In the genomic region with DNA sequence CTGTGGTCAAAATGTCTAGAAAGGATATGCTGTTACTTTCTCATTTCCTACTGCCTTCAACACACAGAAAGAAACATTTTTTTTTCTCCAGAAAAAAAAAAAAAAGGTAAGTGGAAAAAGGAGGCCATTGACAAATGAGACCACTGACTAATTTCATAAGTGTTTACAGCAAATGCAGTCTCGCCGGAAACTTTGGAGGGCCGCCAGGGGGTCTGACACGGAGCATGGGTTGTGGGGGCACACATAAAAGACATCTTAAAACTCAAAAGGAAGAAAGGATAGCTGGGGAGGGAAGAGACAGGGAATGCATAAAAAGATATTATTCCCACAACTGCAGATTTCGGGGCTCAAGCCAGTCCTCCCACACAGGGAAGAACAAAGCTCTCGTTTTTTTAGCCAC, we compare ENCODE assay signal across 22 mouse cellular contexts.
DNase-seq lines count a peak whose midpoint lies in the region; ATAC-seq and TF ChIP-seq lines count a peak whose summit lies in the region.
"Had no signal": no experiment of that assay in that cellular context is flagged by ENCODE, and none has a peak within 500 bp of the region (broad histone marks: within the 10 kb centered on the region; RNA-seq: fewer than 3 reads in every experiment).

No protein-coding gene starts in this region.

- no peak for ATAC-seq in liver, postnatal 0 days
- ATAC-seq: activated CD4-positive, CD25-positive, alpha-beta regulatory T cell, adult 4 months; forebrain, embryonic 16.5 days; hindbrain, postnatal 0 days; Patski had no signal

- WGBS in liver, postnatal 0 days (ENCODE audit: insufficient replicate concordance), result 63% methylated on average over 6 of the region's 6 CpGs

- H3K36me3 ChIP-seq in liver, postnatal 0 days (replicated peaks; ENCODE audit: insufficient read depth, low read length), result no peaks in the 10 kb centered on the region
- H3K36me3 ChIP-seq: forebrain, embryonic 12.5 days; heart, embryonic 10.5 days; hindbrain, embryonic 13.5 days had no signal

- TF ChIP-seq EP300 in liver, postnatal 0 days (IDR thresholded peaks at IDR 0.05; ENCODE audit: low read depth), result no peak

- no peak overlapping the region for H3K4me3 ChIP-seq in liver, postnatal 0 days (ENCODE audit: low read depth, low read length)
- H3K4me3 ChIP-seq: forebrain, embryonic 12.5 days; heart, embryonic 10.5 days; hindbrain, embryonic 13.5 days had no signal

- H3K9ac ChIP-seq in liver, postnatal 0 days (replicated peaks), result no peak overlapping the region
- H3K9ac ChIP-seq: forebrain, embryonic 12.5 days; hindbrain, embryonic 13.5 days had no signal

- H3K27me3 ChIP-seq in liver, postnatal 0 days (ENCODE audit: insufficient read depth, low read length), result no peaks in the 10 kb centered on the region
- H3K27me3 ChIP-seq: Patski had no signal

- H3K4me2 ChIP-seq in liver, postnatal 0 days (ENCODE audit: low read depth, low read length), result no peak overlapping the region
- H3K4me2 ChIP-seq: forebrain, embryonic 12.5 days; hindbrain, embryonic 13.5 days had no signal

- H3K9me3 ChIP-seq in liver, postnatal 0 days (ENCODE audit: low read length), result no peaks in the 10 kb centered on the region
- H3K9me3 ChIP-seq: forebrain, embryonic 12.5 days; heart, embryonic 10.5 days; hindbrain, embryonic 13.5 days had no signal

- no peaks in the 10 kb centered on the region for H3K4me1 ChIP-seq in liver, postnatal 0 days (ENCODE audit: insufficient read depth)

- H3K27ac ChIP-seq in liver, postnatal 0 days (ENCODE audit: low read depth), result no peak overlapping the region
- H3K27ac ChIP-seq: forebrain, embryonic 12.5 days; heart, embryonic 10.5 days; hindbrain, embryonic 13.5 days; hindbrain, postnatal 0 days had no signal

- intact Hi-C loops in gastrocnemius, postnatal 14 days (cut with DNase I; ENCODE audit: low total_unique reads), result no loop called here

- TF ChIP-seq CTCF in liver, postnatal 0 days (IDR thresholded peaks at IDR 0.05; ENCODE audit: low read depth), result no peak

- peak; percentile 10 for DNase-seq in gastrocnemius, postnatal 10 days
- no peak for DNase-seq in gastrocnemius, postnatal 14 days
- DNase-seq in kidney, postnatal 10 days, result peak; percentile 68
- no peak for DNase-seq in kidney, adult 8-10 months
- DNase-seq in testis, postnatal 10 days (ENCODE audit: low spot score), result peak; percentile 54
- DNase-seq in testis, postnatal 14 days (ENCODE audit: low spot score), result no peak
- DNase-seq in urinary bladder, postnatal 36 days (ENCODE audit: low spot score in 2 of 2), result no peak
- DNase-seq in liver, postnatal 0 days, result no peak
- DNase-seq: adrenal gland, postnatal 14 days; cerebellum, adult 11-12 months; cerebellum, adult 9-10 months; cerebellum, postnatal 25 days; gastrocnemius, postnatal 25 days; heart, adult 18-20 months; heart, postnatal 10 days had no signal

Comparison
In these comparisons a context has a peak if more than half of its experiments do, and no peak if none do; other contexts are left out.
1. DNase-seq: peak in gastrocnemius, postnatal 10 days (single experiment), kidney, postnatal 10 days (single experiment) and testis, postnatal 10 days (single experiment); none in gastrocnemius, postnatal 14 days (single experiment), kidney, adult 8-10 months (0 of 2), testis, postnatal 14 days (single experiment), urinary bladder, postnatal 36 days (0 of 2) and liver, postnatal 0 days (single experiment).